9 mouse cellular contexts compared by ENCODE assay signal in the genomic region with DNA sequence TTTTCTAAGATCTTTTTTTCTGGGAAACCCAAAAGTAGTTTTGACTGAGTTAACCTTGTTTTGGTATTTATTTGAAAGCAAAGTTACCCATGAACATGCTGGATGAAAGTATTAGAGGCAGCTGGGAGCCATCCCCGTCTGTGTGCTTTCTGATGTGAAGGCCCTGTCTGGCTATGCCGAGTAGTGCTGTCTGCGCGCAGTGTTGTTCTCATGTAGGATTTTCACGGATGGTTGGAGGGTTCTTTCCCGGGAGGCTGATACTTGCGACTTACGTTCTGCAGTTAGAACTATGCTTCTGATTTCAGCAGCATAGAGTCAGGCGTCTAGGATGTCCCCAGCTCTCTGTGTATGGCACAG. TPM values are rescaled to one million over a fixed set of nuclear protein-coding genes. Genes with fewer than 3 reads are reported as not detected.
DNase-seq lines count a peak whose midpoint lies in the region; ATAC-seq and TF ChIP-seq lines count a peak whose summit lies in the region.
"Had no signal": no experiment of that assay in that cellular context is flagged by ENCODE, and none has a peak within 500 bp of the region (broad histone marks: within the 10 kb centered on the region; RNA-seq: fewer than 3 reads in every experiment).

No protein-coding gene starts in this region.

- TF ChIP-seq POLR2A in ES-Bruce4 (IDR thresholded peaks at IDR 0.05; ENCODE audit: insufficient read depth, low read length): no peak

- no peak overlapping the region for H3K4me3 ChIP-seq in heart, embryonic 11.5 days (ENCODE audit: low read depth, low read length)
- no peak overlapping the region; the same call in 1 of the 2 replicates for H3K4me3 ChIP-seq in ES-Bruce4 (ENCODE audit: low read depth, low read length)
- H3K4me3 ChIP-seq in embryonic facial prominence, embryonic 15.5 days (replicated peaks): no peak overlapping the region
- no peak overlapping the region for H3K4me3 ChIP-seq in lung, postnatal 0 days (ENCODE audit: low read depth, low read length)

- H3K27ac ChIP-seq in heart, embryonic 11.5 days (ENCODE audit: low read depth, low read length): no peak overlapping the region
- H3K27ac ChIP-seq in ES-Bruce4 (ENCODE audit: insufficient read depth, low read length): peak overlapping the region; percentile 12; the same call in 1 of the 2 replicates
- H3K27ac ChIP-seq in embryonic facial prominence, embryonic 15.5 days (replicated peaks): peak overlapping the region; percentile 90
- peak overlapping the region; percentile 75 for H3K27ac ChIP-seq in lung, postnatal 0 days (ENCODE audit: low read length)

- no peaks in the 10 kb centered on the region for H3K27me3 ChIP-seq in heart, embryonic 11.5 days (ENCODE audit: control insufficient read depth, insufficient read depth, low read length)
- no peaks in the 10 kb centered on the region for H3K27me3 ChIP-seq in ES-Bruce4 (ENCODE audit: control insufficient read depth, insufficient read depth, low read length, poor library complexity, severe bottlenecking)
- H3K27me3 ChIP-seq in embryonic facial prominence, embryonic 15.5 days: no peaks in the 10 kb centered on the region
- no peaks in the 10 kb centered on the region for H3K27me3 ChIP-seq in lung, postnatal 0 days (replicated peaks; ENCODE audit: insufficient read depth, low read length)

- no peaks in the 10 kb centered on the region for H3K9me3 ChIP-seq in heart, embryonic 11.5 days (replicated peaks; ENCODE audit: control insufficient read depth, low read length)
- H3K9me3 ChIP-seq in ES-Bruce4 (replicated peaks; ENCODE audit: control insufficient read depth, insufficient read depth, low read length, poor library complexity, severe bottlenecking): no peaks in the 10 kb centered on the region
- no peaks in the 10 kb centered on the region for H3K9me3 ChIP-seq in embryonic facial prominence, embryonic 15.5 days (replicated peaks)
- no peaks in the 10 kb centered on the region for H3K9me3 ChIP-seq in lung, postnatal 0 days (ENCODE audit: low read length)

- ATAC-seq in heart, embryonic 11.5 days (replicated peaks; ENCODE audit: insufficient number of reproducible peaks, low FRiP score, low TSS enrichment): no peak
- ATAC-seq in embryonic facial prominence, embryonic 15.5 days (ENCODE audit: insufficient number of reproducible peaks, low FRiP score, low TSS enrichment, low read depth): no peak
- ATAC-seq in lung, postnatal 0 days: 0 out of 2 replicates have a peak, but pooled peaks have one; percentile 32

- no peaks in the 10 kb centered on the region for H3K36me3 ChIP-seq in heart, embryonic 11.5 days (ENCODE audit: control insufficient read depth, insufficient read depth, low read length)
- H3K36me3 ChIP-seq in ES-Bruce4 (ENCODE audit: control insufficient read depth, insufficient read depth, low read length, poor library complexity, severe bottlenecking): no peaks in the 10 kb centered on the region
- no peaks in the 10 kb centered on the region for H3K36me3 ChIP-seq in embryonic facial prominence, embryonic 15.5 days
- no peaks in the 10 kb centered on the region for H3K36me3 ChIP-seq in lung, postnatal 0 days (ENCODE audit: insufficient read depth, low read length)

- 72% methylated on average over 9 of the region's 9 CpGs for WGBS in heart, embryonic 11.5 days (ENCODE audit: insufficient replicate concordance)
- 21% methylated on average over 9 of the region's 9 CpGs for WGBS in embryonic facial prominence, embryonic 15.5 days
- 57% methylated on average over 9 of the region's 9 CpGs for WGBS in lung, postnatal 0 days

- TF ChIP-seq CTCF in ES-Bruce4 (IDR thresholded peaks at IDR 0.05; ENCODE audit: low read depth, low read length): no peak
- no peak for TF ChIP-seq CTCF in lung, postnatal 0 days (IDR thresholded peaks at IDR 0.05)

- no peak for TF ChIP-seq EP300 in ES-Bruce4 (IDR thresholded peaks at IDR 0.05; ENCODE audit: insufficient read depth, low read depth, low read length)
- TF ChIP-seq EP300 in lung, postnatal 0 days (IDR thresholded peaks at IDR 0.05): no peak

- H3K4me2 ChIP-seq in heart, embryonic 11.5 days: no peak overlapping the region
- peak overlapping the region; percentile 34 for H3K4me2 ChIP-seq in embryonic facial prominence, embryonic 15.5 days (replicated peaks)
- no peak overlapping the region for H3K4me2 ChIP-seq in lung, postnatal 0 days (replicated peaks; ENCODE audit: low read depth, low read length)

- peak; percentile 2 to 25 for DNase-seq in heart, adult 18-20 months
- DNase-seq in lung, postnatal 0 days (ENCODE audit: low spot score): no peak
- DNase-seq in cerebellum, adult 11-12 months: no peak
- DNase-seq in neural tube, embryonic 10.5 days (ENCODE audit: extremely low spot score, low spot score): no peak
- DNase-seq in adrenal gland, adult 18-20 months (ENCODE audit: low spot score in 2 of 2): no peak
- DNase-seq: adrenal gland, adult 2 months had no signal

- no peaks in the 10 kb centered on the region for H3K4me1 ChIP-seq in heart, embryonic 11.5 days (ENCODE audit: control insufficient read depth, insufficient read depth, low read length)
- H3K4me1 ChIP-seq in ES-Bruce4 (ENCODE audit: control insufficient read depth, insufficient read depth, low read length): no peaks in the 10 kb centered on the region
- peaks cover 20% of the 10 kb centered on the region for H3K4me1 ChIP-seq in embryonic facial prominence, embryonic 15.5 days
- H3K4me1 ChIP-seq in lung, postnatal 0 days (ENCODE audit: insufficient read depth, low read depth, low read length): peaks cover 5% of the 10 kb centered on the region; the same call in 1 of the 2 replicates

- no peak overlapping the region for H3K9ac ChIP-seq in heart, embryonic 11.5 days (ENCODE audit: low read depth, low read length)
- H3K9ac ChIP-seq in ES-Bruce4 (ENCODE audit: low read depth, poor library complexity, severe bottlenecking): peak overlapping the region; percentile 35; the same call in 1 of the 2 replicates
- no peak overlapping the region for H3K9ac ChIP-seq in embryonic facial prominence, embryonic 15.5 days
- H3K9ac ChIP-seq in lung, postnatal 0 days (replicated peaks; ENCODE audit: low read depth): no peak overlapping the region

RNA-seq across cellular contexts. Expression of a gene that starts 39.9 kb away (rescaled TPM):
- total RNA-seq in heart, adult 18-20 months (2021): 10 to 100 TPM; 33.6 to 40.6 TPM
- polyA plus RNA-seq in heart, embryonic 11.5 days (2014; fragmentation: Nextera tagmentation; extraction: Ambion mirVana): 22.1 and 22.8 TPM in 2 replicates
- 36.7 and 37.8 TPM in 2 replicates for polyA plus RNA-seq in ES-Bruce4 (2011; ENCODE audit: insufficient read depth, insufficient read length, low read depth, missing spikeins)
- polyA plus RNA-seq in embryonic facial prominence, embryonic 15.5 days (2015; fragmentation: Nextera tagmentation; extraction: Ambion mirVana): 27.0 and 32.7 TPM in 2 replicates
- polyA plus RNA-seq in lung, postnatal 0 days (2015; fragmentation: Nextera tagmentation; extraction: Ambion mirVana): 26.0 and 31.0 TPM in 2 replicates
- total RNA-seq in adrenal gland, adult 18-20 months (2021): 10 to 100 TPM; 40.9 to 45.4 TPM

Comparison
In these comparisons a context has a peak if more than half of its experiments do, and no peak if none do; other contexts are left out.
1. DNase-seq: peak in heart, adult 18-20 months (2 of 2); none in lung, postnatal 0 days (single experiment), cerebellum, adult 11-12 months (single experiment), neural tube, embryonic 10.5 days (single experiment) and adrenal gland, adult 18-20 months (0 of 2).